Mouse (Mus musculus): ENCODE data around the gene Il16.

The Il16 gene

GRCm38 (mm10) chr7:83682640-83683274 lies 62.8 kb downstream of the Il16 start:
- DNase-seq (ENCODE audit: low spot score in 2 of 2), result no peak

DNA sequence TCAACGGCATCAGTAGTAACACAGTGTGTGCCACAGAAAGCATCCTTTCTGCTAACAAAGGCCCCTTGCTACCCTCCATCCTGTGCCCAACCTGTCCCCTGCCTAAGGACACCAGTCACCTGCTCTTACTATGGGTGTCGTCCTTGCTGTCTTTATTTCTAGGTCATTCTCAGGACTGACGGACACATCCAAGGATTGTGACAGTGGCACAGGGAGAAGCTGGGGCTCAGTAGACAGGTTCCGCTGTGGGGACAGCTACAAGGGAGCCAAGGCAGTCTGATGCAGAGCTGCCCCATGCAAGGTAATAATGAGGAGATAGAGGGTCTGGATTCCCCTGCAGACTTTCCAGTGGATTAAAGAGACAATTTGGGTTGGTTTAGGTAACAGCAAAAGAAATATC lies 67.0 kb downstream of the Il16 start:
- DNase-seq (ENCODE audit: low spot score in 2 of 2), result no peak

DNA sequence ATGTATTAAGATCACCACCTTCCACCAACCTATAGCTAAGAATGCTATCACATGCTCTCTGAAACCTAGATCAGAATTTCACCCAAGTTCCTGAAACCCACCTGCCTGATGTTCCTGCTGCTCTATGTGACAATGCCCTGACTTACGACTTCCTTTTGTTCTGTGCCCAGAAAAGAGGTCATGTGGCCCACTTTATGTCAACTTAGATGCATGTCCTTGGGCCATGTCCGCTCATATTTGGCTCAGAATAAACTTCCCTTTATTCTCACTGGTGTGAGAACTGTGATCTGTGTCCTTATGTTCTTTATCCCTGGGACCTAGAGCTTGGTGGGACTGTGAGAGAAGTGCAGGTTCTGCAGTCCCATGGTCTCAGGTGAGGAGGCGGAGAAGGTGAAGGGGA lies 68.2 kb downstream of the Il16 start:
- no peak for DNase-seq (ENCODE audit: low spot score in 2 of 2)

DNA sequence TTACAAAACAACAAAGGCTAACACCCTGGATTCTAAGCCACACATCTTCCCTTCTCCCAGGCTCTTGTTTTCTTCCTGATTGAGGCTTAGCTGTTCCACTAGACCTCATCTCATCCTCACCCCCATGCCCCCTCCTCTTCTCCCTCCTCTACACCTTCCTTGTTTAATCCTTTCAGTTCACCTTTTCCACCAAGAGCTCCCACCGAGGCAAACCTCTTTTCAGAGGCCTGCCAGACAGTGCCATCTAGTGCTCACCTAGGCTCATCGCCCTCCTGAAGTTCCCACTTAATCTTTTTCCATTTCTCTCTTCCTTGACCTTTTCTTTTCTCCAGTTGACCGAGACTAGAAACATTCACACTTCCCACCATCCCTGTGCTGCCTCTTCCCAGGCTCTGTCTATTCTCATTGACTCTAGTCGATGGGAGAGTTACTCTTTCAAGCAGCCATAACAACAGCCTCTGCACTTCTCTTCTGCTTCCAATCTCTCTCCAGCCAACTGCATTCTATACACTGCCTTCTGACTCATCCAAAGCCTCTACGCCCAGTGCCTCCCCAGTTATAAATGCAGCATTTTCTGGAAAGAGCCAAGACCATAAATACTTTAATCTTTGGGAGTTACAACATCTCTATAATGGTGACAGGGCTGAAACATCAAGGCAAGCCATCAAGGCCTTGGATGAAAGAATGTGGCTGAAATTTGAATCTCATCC lies 69.8 kb downstream of the Il16 start:
- DNase-seq (ENCODE audit: low spot score in 2 of 2), result no peak

DNA sequence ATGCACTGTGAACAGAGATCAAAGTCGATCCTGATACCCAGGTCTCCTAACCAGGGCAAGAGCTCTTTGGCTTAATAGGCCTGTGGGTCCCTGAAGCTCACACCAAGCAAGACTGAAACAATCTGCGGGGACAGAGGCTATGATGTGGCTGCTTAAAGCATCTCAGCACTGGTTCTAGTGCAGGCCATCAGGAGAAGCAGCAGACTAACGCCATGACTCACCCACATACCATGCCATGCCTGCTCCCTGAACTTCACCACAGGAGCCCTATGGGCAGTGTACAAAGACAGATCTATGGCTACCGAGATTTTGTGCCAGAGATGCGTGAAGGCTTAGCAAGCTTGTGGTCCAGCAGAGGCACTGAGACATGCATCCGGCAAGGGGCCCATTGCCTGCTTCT lies 74.0 kb downstream of the Il16 start:
- DNase-seq (ENCODE audit: low spot score in 2 of 2), result no peak

DNA sequence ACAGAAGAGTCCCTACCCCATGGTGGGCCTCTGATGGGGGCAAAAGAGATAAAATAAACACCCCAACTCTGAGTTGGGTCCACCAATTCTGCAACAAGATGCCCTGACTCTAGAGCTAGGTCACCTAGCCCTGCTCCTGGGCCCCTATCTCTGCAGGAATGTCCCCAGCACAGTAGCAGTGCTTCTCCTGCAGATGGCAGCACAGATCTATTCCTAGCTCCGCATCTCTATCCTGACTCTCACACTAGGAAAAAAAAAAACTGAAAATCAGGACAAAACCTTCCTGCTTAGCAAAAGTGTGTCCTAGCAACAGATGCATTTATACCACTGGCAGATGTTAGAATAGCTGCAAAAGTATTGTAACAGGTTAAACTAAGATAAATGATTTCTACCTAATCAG lies 76.8 kb downstream of the Il16 start:
- peak in 1 of 2 experiments; percentile 51 for DNase-seq (ENCODE audit: low spot score in 2 of 2)

- DNase-seq (ENCODE audit: low spot score in 2 of 2), result no peak
Observed at GRCm38 (mm10) chr7:83667936-83668645, 77.4 kb downstream of the Il16 start.

GRCm38 (mm10) chr7:83666087-83666595 lies 79.4 kb downstream of the Il16 start:
- DNase-seq (ENCODE audit: low spot score in 2 of 2), result no peak

- no peak for DNase-seq (ENCODE audit: low spot score in 2 of 2)
Observed at GRCm38 (mm10) chr7:83662711-83663375, 82.7 kb downstream of the Il16 start.

DNA sequence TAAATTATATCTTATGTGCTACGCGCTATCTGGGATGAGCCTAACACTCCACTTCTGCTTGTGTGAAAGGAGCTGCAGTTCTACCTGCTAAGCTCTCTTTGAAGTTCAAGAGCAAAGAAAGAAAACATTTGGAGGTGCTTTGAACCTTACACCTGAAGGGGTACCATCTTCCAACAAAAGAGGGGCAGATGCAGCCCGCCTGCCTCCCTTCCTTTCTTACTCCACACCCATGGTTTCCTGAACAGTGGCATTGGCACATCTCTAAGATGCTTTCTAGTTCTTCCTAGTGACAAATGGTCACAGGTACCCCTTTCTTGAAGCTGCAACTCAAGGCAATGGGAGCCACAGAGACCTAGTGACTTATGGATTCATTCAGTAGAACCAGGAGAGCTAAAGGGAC lies 83.8 kb downstream of the Il16 start:
- DNase-seq (ENCODE audit: low spot score in 2 of 2), result no peak

DNA sequence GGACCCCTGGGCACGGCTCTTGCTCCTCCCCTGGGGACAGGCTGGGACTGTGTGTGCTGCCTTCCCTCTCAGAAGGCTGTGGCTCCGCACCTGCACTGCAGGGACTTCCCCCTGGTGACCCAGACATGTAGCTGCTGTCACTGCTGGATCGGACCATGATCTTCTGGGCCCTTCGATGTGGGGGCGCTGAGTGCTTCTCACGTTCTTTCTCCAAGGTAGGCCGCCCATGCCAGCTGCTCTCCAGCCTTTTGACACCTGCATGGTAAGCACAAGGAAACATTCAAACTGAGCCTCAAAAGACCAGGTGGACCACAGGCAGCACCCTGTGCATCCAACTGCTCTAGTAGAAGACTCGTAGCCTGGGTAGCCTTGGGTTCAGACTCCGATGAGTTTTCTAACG lies 84.5 kb downstream of the Il16 start:
- no peak for DNase-seq (ENCODE audit: low spot score in 2 of 2)

DNA sequence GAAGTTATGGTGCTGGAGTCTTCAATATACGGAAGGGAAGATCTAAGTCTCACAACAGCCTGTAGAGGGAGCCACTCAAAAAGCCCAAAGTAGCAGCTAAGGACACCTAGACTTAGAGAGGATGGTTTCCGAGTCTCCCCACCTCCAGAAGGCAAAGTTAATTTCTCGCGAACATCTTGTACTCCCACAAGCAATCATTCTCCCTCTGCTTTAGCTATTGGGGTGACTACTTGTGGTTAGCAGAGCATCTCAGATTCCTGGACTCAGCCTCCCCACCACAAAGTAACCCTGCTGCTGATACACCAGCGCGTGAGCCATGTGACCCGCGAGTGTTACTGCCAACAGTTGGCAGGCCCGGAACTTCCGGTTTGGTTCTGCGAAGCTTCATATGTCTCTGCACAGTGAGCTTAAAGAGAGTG lies 85.2 kb downstream of the Il16 start:
- DNase-seq (ENCODE audit: low spot score in 2 of 2), result no peak

DNA sequence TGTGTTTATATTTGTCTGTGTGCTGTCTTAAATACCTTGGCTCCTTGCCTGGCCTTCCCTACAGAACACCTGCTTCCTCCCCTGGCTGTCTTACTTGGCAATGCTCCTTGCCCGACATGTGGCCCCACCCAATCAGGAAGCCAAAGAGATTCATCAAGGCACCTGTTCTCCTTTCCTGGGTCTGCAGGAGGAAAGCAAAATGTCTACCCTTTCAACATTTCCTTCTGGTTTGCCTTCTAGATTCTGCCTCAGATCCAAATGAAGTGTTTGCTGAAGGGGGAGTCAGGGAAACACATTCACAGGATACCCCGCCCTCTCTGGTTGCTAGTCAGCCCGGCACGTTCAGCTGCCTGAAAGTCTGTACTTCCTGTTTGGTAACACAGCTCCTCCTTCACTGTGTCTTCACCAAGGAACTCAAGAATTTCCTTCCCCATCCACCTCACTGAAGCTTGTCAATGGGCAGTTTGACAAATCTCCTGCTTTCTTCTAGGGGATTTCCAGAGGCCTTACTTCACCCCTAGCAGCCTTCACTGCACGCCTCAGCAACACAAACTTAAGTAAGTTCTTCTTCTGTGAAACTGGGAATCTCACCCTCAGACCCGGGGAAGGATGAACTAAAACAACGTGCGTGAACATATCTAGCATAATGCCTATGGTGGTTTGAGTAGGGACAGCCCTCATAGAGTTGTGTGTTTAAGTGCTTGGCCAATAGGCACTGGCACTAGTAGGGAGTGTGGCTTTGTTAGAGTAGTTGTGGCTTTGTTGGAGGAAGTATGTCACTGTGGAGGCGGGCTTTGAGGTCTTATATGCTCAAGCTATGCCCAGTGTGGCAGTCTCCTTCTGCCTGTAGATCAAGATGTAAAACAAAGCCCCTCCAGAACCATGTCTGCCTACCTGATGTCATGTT lies 86.1 kb downstream of the Il16 start:
- DNase-seq (ENCODE audit: low spot score in 2 of 2), result peak in 1 of 2 experiments; percentile 11

DNA sequence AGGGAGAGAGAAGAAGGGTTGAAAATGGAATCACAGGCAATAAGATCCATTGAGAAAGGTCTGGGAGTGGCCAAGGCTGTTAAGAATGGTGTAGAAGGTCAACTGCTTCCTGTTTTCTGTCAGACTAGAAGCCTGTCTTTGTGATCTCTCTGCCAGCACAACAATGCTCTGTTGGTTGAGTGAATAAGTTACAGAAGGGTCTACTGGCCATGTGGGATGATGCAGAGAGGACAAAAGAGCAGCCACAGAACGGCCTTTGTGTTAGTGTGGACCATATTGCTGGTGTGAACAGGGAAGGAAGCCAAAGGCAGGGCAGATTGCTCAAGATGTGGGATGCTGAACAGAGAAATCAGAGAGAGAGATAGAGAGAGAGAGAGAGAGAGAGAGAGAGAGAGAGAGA lies 86.8 kb downstream of the Il16 start:
- no peak for DNase-seq (ENCODE audit: low spot score in 2 of 2)

DNA sequence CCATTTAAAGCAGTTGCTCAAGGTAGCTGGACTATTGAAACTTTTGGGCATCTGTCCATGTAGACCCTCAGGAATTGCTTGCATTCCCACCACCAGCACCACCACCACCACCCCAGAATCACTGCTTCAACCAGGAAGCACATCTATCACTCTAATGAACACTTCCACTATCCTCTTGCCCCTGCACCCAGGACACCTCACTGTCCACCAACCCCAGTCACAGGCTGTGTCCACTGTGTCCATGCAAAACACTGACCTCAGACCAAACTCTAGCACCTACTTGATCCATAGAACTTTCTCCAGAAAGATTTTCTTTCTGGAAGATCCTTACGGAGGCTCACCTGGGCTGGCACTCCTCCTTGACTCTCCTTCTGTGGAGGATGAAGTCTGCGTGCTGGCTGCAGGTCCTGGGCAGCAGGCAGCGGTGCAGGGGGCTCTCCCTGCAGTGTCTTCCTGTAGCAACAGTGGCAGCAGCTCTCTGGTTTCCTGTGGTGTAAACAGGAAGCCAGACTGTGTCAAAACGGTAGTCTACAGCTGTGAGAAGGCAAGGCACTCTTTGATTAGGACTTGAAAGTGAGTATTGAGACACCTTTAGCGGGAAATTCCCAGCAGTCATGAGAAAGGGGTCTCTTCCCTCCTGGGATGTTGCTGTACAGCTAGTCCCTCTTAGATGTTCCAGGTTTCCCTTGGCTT lies 90.4 kb downstream of the Il16 start:
- no peak for DNase-seq (ENCODE audit: low spot score in 2 of 2)

DNA sequence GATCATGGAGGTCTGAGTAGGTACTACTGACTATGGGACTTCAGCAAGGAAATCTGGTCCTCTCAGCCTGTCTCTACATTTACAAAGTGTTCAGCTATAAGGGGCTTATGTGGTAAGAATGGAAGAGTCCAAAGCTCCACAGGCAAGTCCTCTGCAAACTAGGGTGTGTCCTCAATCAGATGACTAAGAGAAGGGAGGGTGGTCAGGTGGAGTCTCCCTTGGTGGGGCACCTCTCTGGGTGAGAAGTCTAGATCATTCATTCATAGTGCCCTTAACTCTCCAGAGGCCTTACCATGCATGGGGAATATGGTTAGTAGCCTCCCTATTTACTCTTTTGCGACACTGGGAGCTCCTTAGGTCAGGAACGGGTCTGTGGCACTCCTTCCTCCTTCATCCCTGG lies 91.3 kb downstream of the Il16 start:
- no peak for DNase-seq (ENCODE audit: low spot score in 2 of 2)

- no peak for DNase-seq (ENCODE audit: low spot score in 2 of 2)
Observed at GRCm38 (mm10) chr7:83653605-83654051, 91.9 kb downstream of the Il16 start.

- no peak for DNase-seq (ENCODE audit: low spot score in 2 of 2)
Observed at GRCm38 (mm10) chr7:83652498-83652897, 93.0 kb downstream of the Il16 start.

- no peak for DNase-seq (ENCODE audit: low spot score in 2 of 2)
Observed at GRCm38 (mm10) chr7:83650638-83651037, 94.9 kb downstream of the Il16 start.

DNA sequence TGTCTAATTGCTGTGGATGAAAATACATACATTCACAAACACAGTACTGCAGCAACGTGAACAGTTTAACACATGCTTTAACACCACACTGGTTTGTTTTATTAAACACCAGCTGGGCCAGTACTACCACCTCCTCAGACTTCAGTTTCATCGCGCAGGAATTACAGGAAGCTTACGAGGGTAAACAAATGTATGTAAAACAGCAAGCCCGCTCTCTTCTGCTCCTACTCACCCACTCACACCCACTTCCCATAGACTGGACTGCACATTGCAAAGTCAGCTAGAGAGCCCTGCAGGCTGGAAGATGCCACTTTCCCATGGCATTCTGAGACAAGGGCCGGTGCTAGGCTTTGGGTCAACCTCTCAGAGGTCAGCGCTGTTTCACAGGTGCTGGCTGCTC lies 96.7 kb downstream of the Il16 start:
- DNase-seq (ENCODE audit: low spot score in 2 of 2), result peak in 1 of 2 experiments; percentile 42
